Mouse (Mus musculus) heart, embryonic 14.5 days (tissue): ENCODE measurements at regions not wholly inside any gene's neighbourhood (a gene's known extent, or its start where the extent isn't known, plus 50 kb on each side); places are given as distances from the start of the nearest gene placed in this dataset.

Experiments
- ATAC-seq: fragments of 200-750 bp; cut with Nextera tagmentation; 2 replicates; pipeline ENCODE4 v1.8.0; 2017; ENCODE audit warnings: low read depth, moderate TSS enrichment; ENCODE audit not compliant: insufficient number of reproducible peaks, insufficient read depth, low FRiP score
- H3K27ac ChIP-seq, 2 experiments: fragments of 200-500 bp in 1 of 2; fragments of 300-500 bp in 1 of 2; sonication (generic) in 1 of 2; replicated peaks in 1 of 2; 2 replicates each; pipeline ENCODE4 v1.5.1; 2012 to 2014; ENCODE audit warnings: low read depth in 2 of 2, low read length in 2 of 2, control low read depth in 1 of 2, mild to moderate bottlenecking in 1 of 2, mixed read lengths in 1 of 2; ENCODE audit not compliant: control insufficient read depth in 1 of 2, insufficient read depth in 1 of 2
- H3K27me3 ChIP-seq: fragments of 300-500 bp; sonication (generic); 2 replicates; pipeline ENCODE4 v1.6.1; 2014; ENCODE audit warnings: mild to moderate bottlenecking, low read length, control low read depth; ENCODE audit not compliant: control insufficient read depth, insufficient read depth
- H3K36me3 ChIP-seq: fragments of 300-500 bp; sonication (generic); 2 replicates; pipeline ENCODE4 v1.6.1; 2014; ENCODE audit warnings: mild to moderate bottlenecking, control low read depth, low read length, mixed read lengths; ENCODE audit not compliant: control insufficient read depth, insufficient read depth
- H3K4me1 ChIP-seq, 2 experiments: fragments of 200-500 bp in 1 of 2; fragments of 300-500 bp in 1 of 2; sonication (generic) in 1 of 2; 2 replicates each; pipeline ENCODE4 v1.6.1; 2012 to 2014; ENCODE audit warnings: low read length in 2 of 2, control low read depth in 1 of 2, mixed read lengths in 1 of 2; ENCODE audit not compliant: control insufficient read depth in 2 of 2, insufficient read depth in 2 of 2
- H3K4me2 ChIP-seq: fragments of 300-500 bp; sonication (generic); 2 replicates; pipeline ENCODE4 v1.6.1; 2014; ENCODE audit warnings: mild to moderate bottlenecking, low read length
- H3K4me3 ChIP-seq, 2 experiments: fragments of 200-500 bp in 1 of 2; fragments of 300-500 bp in 1 of 2; sonication (generic) in 1 of 2; 2 replicates each; pipeline ENCODE4 v1.5.1; 2012 to 2014; ENCODE audit warnings: low read length in 2 of 2, mild to moderate bottlenecking in 2 of 2, control low read depth in 1 of 2, low read depth in 1 of 2, moderate library complexity in 1 of 2; ENCODE audit not compliant: control insufficient read depth in 1 of 2, insufficient read depth in 1 of 2
- H3K9ac ChIP-seq: fragments of 300-500 bp; sonication (generic); 2 replicates; pipeline ENCODE4 v1.6.1; 2014; ENCODE audit warnings: mild to moderate bottlenecking, low read length
- H3K9me3 ChIP-seq: fragments of 300-500 bp; sonication (generic); 2 replicates; pipeline ENCODE4 v1.6.1; 2016; ENCODE audit warnings: low read length, control low read depth; ENCODE audit not compliant: control insufficient read depth
- WGBS: fragments of 180-500 bp; shearing (Covaris S2); extraction: QIAGEN DNeasy Blood & Tissue Kit; methylation state at CpG from one replicate; pipeline ENCODE4 v1.1.7; 2014; 5-methylcytosine and 5-hydroxymethylcytosine counted together

DNA sequence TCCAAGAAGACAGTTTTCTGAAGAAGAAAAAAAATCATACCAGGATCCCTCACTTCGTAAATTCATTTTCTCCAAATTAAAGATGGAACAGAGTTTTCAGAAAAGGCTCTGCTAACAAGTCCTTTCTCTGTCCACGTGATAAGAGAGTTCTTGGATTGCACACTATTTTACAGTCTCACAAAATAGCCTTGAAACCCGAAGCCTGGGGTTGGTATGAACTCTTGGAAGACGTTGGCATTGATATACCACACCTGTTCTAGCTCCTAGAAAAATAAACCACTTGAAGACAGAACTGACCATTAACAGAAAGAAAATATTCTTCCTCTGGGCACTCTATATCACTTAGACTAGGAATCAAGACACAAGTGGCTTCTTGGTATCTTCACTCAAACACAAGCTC, 351.4 kb downstream of the Pdgfc start:
- no peaks in the 10 kb centered on the region for H3K4me1 ChIP-seq
- no peaks in the 10 kb centered on the region for H3K36me3 ChIP-seq
- no peaks in the 10 kb centered on the region for H3K27me3 ChIP-seq
- no peak overlapping the region for H3K27ac ChIP-seq
- H3K9ac ChIP-seq, result no peak overlapping the region
- H3K4me2 ChIP-seq, result no peak overlapping the region
- no peak for ATAC-seq
- no peak overlapping the region for H3K4me3 ChIP-seq
- WGBS, result 67% methylated on average over 4 of the region's 4 CpGs
- H3K9me3 ChIP-seq, result no peaks in the 10 kb centered on the region

DNA sequence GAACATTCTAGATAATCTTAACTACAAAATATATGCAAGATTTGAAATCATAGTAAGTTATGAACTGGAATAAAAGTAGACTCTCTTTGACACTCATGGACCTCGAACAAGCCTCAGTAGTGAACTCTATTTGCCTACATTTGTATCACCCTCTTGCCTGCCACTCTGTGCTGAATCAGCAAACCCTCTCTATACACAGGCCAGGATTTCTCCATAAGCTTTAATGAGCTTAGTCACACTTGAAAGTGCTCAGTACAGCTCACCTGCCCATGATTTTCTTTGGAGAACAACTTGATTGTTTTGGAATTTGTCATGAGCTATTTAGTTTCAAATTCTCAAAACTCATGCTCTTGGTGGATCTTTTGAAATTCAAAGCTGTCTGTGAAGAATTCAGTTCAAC, 361.0 kb downstream of the Pdgfc start:
- H3K4me1 ChIP-seq, result no peaks in the 10 kb centered on the region
- H3K36me3 ChIP-seq, result no peaks in the 10 kb centered on the region
- H3K4me3 ChIP-seq, result no peak overlapping the region
- 86% methylated on average over 1 of the region's 1 CpGs for WGBS
- H3K27me3 ChIP-seq, result no peaks in the 10 kb centered on the region
- no peak for ATAC-seq
- H3K4me2 ChIP-seq, result no peak overlapping the region
- H3K9me3 ChIP-seq, result no peaks in the 10 kb centered on the region
- no peak overlapping the region for H3K27ac ChIP-seq
- no peak overlapping the region for H3K9ac ChIP-seq

GRCm38 (mm10) chr3:81401028-81401427, 364.8 kb downstream of the Pdgfc start:
- no peak for ATAC-seq
- Histone ChIP-seq H3K27me3 (no peaks in the 10 kb centered on the region), H3K4me3 (no peak overlapping the region), H3K9ac (no peak overlapping the region), H3K4me2 (no peak overlapping the region), H3K9me3 (no peaks in the 10 kb centered on the region), H3K36me3 (no peaks in the 10 kb centered on the region), H3K4me1 (no peaks in the 10 kb centered on the region), H3K27ac (no peak overlapping the region)
- WGBS, result 85% methylated on average over 1 of the region's 1 CpGs

DNA sequence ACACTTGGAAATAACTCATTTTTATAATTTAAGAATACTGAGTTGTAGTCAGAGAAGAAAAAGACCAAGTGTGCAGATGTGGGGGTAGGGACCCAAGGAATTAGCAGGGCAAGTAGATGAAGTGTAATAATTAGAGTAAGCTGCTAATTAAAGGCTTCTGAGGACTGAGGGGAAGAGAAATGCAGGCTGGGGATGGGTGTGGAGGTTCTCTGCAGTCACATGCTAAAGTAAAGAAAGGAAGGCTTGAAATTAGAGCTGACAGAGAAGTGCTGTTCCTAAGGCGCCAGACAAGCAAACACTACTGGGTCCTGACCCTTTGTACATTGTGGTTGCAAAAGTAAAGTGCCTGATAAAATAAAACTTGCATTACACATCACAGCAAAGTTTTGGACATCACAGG, 372.7 kb downstream of the Pdgfc start:
- H3K27me3 ChIP-seq, result no peaks in the 10 kb centered on the region
- no peak overlapping the region for H3K4me2 ChIP-seq
- ATAC-seq, result no peak
- no peak overlapping the region for H3K27ac ChIP-seq
- WGBS, result 53% methylated on average over 1 of the region's 1 CpGs
- H3K4me1 ChIP-seq, result no peaks in the 10 kb centered on the region
- H3K4me3 ChIP-seq, result no peak overlapping the region
- no peaks in the 10 kb centered on the region for H3K9me3 ChIP-seq
- H3K9ac ChIP-seq, result no peak overlapping the region
- H3K36me3 ChIP-seq, result no peaks in the 10 kb centered on the region

GRCm38 (mm10) chr3:81421875-81422274, 385.7 kb downstream of the Pdgfc start:
- Histone ChIP-seq H3K9me3 (no peaks in the 10 kb centered on the region), H3K9ac (no peak overlapping the region), H3K4me3 (no peak overlapping the region), H3K4me2 (no peak overlapping the region), H3K4me1 (peaks cover 0 to 5% of the 10 kb centered on the region in 2 experiments; a peak in 1 of 4 replicates), H3K36me3 (no peaks in the 10 kb centered on the region), H3K27ac (no peak overlapping the region), H3K27me3 (no peaks in the 10 kb centered on the region)
- whole genome bisulfite sequencing, result 85% methylated on average over 1 of the region's 1 CpGs
- ATAC-seq, result no peak

GRCm38 (mm10) chr3:81426765-81427164, 390.5 kb downstream of the Pdgfc start:
- Histone ChIP-seq H3K27me3 (no peaks in the 10 kb centered on the region), H3K9ac (no peak overlapping the region), H3K27ac (no peak overlapping the region), H3K4me1 (no peaks in the 10 kb centered on the region), H3K4me3 (no peak overlapping the region), H3K36me3 (no peaks in the 10 kb centered on the region), H3K9me3 (no peaks in the 10 kb centered on the region), H3K4me2 (no peak overlapping the region)
- no peak for ATAC-seq
- 40% methylated on average over 2 of the region's 2 CpGs for WGBS
